Mouse (Mus musculus) megakaryocyte-erythroid progenitor cell, adult 5 weeks (primary cell): ENCODE results near the gene Snx20. TPM values are rescaled to one million over a fixed set of nuclear protein-coding genes. Genes with fewer than 3 reads are reported as not detected.

ENCODE experiments used
- polyA plus RNA-seq: library from polyadenylated mRNA; stranded (reverse); fragments of >175 nt; gene quantifications from 2 replicates; pipeline ENCODE4 v1.2.3, GENCODE M21; 2012

Snx20 gene
- polyA plus RNA-seq: 32.1 and 45.9 TPM in 2 replicates

DNA sequence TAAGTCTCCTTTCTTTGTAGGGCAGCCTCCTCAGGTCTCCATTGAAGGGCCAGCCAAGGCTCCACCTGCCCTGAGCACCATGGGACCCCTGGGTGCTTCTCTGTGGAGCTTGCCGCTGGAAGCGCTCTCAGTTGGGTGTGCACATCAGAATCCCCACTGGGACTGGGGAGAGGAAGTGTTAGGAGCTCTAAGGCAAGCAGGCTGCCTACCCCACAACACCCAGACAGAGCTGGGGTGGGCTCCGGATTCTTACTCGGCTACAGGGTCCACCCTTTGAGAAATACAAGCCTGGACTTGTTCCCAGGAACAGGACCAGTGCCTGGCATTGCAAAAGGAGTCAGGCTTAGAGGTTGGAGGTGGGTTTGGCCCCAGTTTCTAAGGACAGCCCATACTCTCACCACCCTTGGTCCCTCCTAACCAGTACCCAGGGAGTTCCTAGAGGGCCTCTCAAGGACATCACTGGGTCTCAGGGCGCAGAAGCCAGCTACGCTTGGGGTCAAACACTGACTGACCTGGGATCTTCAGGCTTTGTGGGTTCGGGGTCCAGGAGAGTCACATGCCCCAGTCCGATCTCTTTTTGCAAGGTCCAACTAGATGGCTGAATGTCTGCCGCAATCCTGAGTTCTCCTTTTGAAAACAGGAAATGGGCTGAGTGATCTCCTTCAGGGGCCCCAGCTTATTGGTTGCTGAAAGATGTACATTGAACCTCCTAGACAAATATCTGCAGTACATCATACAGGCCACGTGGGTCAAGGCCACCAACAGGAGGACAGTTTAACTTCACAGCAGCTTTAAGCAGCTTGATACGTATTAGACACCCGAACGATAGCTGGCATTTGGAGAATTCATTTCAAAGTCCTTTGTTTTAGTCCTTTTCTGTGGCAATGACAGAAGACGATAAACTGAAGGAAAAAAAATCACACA lies at the start of gene Snx20:
Gene Snx20 (minus strand): TSS at position 655 of the 924 bp plus-strand sequence.

DNA sequence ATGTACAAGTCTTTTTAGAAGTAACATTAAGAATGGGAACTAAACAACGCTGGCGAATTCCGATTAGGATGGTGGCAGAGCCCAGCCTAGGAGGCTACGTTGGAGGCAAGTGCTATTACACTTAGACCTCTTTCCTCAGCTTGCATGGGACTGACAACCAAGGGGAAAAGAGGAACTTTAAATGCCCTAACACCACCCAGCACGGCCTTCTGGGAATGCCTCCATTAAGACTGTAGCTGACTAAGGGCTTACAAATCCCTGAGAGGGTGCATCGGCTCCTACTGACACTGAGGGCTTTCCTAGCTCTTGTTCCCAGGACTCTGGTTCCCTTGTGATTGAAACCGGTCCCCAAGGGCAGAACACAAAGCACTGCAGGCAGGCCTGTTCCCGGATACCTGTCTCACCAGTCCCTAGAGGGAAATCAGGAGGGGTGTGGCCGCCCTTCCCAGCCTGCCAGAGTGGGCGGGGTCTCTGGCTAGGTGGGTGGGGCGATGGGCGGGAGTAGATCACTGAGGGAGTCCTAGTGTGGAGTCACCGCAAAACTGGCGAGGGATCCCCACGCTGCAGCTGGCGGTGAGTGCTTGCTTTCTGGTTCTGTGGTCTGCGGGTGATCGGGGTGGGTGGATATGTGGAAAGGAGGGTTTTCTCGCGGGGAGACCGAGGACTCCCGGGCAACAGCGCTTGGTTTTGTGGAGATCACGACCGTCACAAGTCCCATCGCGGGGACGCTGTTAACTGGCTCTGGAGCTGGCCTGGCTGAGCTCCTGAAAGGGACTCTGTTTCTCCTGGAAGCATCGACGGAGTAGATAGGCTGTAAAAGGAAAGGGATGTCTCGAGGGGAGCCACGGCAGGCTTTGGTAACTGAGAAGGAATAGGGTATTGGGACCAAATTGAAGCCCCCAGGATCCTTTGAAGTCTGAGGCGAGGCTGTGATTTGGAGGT lies 11.2 kb upstream of the Snx20 start, which contains the start of gene Nod2:
Gene Nod2 (plus strand): TSS at position 479 of the 942 bp plus-strand sequence.

Other genes starting within 250 kb of the Snx20 start
- gene Nkd1, start 114.8 kb downstream of the Snx20 start, polyA plus RNA-seq: 0.39 and 0.88 TPM in 2 replicates
- gene Nod2, start 11.2 kb upstream of the Snx20 start, polyA plus RNA-seq: 0.03 and 0.14 TPM in 2 replicates
- 1.2 TPM in 2 replicates for gene Cyld, start 60.9 kb upstream of the Snx20 start, polyA plus RNA-seq